Mouse (Mus musculus): ENCODE data around the gene Plch2.

Plch2 gene

GRCm38 (mm10) chr4:154986750-154987149 is 69.8 kb downstream of the Plch2 start:
- no peak for DNase-seq (ENCODE audit: low spot score)

- DNase-seq (ENCODE audit: low spot score) = peak; percentile 85
Measured at GRCm38 (mm10) chr4:154986096-154986495, 70.5 kb downstream of the Plch2 start.

DNA sequence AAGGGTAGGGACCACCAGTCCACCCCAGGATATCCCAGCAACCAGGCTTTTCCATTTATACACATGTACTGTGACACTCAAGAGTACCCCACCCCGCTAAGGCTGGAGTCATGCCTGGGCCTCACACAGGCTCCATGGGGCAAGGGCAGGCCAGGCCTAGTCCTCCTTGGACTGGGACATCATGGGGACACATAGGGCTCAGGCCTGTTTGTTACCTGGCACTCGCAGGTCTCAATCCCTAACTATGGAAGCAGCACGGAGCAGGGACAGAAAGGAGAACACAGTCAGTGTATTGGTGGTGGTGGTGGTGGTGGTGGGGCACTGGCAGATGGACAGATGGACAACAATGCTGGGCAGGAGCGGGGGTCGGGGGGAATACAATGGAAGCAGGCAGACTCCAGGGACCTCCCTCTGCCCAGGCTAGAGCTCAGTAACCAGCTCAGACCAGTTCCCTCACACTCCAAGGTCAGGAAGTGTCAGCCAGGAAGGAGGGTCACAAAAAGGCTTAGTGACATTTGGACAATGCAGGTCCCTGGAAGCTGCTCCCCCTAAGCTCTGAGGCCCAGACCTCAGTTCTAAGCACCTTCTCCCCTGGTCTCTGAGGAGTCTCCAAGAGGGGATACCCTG is 71.3 kb downstream of the Plch2 start:
- no peak for DNase-seq (ENCODE audit: low spot score)

GRCm38 (mm10) chr4:154983767-154984166 is 72.8 kb downstream of the Plch2 start:
- no peak for DNase-seq (ENCODE audit: low spot score)

DNA sequence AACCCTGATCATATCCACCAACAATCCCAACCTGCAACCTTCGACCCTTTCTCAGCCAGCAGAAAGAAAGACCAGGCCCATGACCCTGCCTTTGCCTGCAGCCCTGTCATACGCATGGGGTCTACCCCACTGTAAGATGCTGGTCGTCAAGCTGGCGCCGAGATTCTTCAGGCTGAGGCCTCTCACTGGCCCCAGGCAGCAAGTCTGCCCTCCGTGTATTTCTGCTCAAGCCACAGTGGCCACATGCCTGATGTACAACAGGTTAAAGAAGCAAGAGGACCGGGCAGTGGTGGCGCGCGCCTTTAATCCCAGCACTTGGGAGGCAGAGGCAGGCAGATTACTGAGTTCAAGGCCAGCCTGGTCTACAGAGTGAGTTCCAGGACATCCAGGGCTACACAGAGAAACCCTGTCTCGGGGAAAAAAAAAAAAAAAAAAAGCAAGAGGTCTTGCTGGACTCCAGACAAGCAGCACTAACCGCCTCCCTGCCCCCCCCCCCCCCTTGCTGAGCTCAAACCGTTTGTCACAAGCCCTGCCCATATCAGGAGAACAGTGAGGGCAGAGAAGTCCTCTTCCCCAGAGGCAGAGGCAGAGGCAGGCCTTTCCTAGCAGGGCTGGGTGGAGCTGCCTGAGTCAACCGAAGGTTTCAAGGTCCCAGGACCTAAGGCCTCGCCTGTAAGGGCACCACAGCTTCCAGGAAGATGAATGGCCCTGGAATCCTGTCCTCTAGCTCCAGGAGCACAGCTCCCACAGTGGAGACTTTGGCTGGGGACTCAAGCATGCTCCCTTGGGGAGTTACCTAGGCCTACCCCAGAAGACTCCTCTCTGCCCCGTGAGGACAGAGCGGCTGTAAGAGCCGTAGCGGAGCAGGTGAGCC is 74.1 kb downstream of the Plch2 start:
- DNase-seq (ENCODE audit: low spot score) = peak; percentile 30

DNA sequence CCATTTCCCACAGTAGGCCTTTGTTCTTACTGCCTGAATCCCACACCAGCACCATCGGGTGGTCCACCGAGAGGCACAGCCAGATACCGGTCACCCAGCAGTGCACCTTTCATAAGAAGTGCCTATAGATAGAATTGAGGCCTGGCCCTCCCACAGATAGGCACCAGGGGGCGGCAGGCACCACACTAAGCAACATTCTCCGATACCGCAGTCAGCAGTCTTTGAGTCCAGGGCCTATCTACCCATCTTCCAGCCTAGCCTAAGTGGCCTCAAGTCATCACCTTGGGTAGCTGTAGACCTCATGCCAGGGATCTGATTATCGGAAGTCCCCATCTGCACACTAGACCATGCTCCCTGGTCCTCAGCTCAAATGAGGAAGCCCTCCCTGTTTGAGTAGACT is 75.1 kb downstream of the Plch2 start:
- DNase-seq (ENCODE audit: low spot score) = peak; percentile 57

- no peak for DNase-seq (ENCODE audit: low spot score)
Measured at GRCm38 (mm10) chr4:154981076-154981475, 75.5 kb downstream of the Plch2 start.

- DNase-seq (ENCODE audit: low spot score) = no peak
Measured at GRCm38 (mm10) chr4:154980110-154980509, 76.5 kb downstream of the Plch2 start.

DNA sequence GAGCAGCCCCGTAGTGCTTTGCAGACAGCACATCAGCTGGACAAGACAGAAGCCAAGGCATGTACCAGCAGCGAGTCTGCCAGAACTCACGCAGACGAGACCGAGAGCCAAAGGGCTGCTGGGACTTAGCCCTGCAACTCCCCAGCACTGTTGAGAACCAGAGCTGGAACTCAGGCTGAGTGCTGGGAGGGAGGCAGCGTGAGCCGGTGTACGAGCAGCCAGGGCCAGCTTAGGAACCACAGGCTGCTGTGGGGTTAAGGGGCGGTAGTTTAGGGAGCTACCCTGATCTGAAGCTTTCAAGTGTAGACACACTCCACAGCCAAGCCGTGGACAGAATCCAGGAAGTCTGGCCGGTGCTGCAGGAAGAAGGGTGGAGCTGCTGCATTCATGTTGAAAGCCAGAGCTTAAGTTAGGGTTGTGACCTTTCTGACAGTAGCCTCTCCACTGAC is 82.4 kb downstream of the Plch2 start:
- no peak for DNase-seq (ENCODE audit: low spot score)

DNA sequence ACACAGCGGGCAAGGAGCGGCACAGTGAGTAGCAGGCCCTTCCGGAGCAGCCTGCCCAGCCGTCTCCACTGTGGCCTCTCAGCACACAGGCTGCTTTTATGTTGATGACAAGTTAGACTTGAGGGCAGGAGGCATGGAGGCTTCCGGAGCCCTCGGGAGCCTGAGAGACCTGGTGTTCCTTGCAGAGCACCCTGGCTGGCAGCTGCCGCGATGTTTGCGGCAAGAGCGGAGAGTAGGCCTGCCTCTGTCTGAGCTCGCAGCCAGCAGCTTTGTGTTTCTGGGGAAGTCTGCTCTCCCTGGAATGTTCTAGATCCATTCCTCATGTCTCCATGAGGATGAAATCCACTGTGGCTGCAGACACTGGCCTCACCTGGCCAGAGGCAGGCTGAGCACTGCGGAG is 84.0 kb downstream of the Plch2 start:
- no peak for DNase-seq (ENCODE audit: low spot score)

DNA sequence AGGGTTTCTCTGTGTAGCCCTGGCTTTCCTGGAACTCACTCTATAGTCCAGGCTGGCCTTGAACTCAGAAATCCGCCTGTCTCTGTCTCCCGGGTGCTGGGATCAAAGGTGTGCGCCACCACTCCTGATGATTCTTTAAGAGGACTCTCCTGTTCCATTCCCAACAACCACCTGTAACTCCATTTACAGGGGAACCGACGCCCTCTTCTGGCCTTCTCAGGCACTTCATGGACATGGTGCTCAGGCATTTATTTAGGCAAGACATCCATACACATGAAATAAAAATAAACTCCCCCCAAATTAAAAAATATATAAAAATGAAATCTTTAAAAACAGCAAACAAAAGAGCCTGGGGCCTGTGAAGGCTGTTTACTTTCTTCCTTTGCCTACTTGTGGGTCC is 89.4 kb downstream of the Plch2 start:
- DNase-seq (ENCODE audit: low spot score) = no peak

DNA sequence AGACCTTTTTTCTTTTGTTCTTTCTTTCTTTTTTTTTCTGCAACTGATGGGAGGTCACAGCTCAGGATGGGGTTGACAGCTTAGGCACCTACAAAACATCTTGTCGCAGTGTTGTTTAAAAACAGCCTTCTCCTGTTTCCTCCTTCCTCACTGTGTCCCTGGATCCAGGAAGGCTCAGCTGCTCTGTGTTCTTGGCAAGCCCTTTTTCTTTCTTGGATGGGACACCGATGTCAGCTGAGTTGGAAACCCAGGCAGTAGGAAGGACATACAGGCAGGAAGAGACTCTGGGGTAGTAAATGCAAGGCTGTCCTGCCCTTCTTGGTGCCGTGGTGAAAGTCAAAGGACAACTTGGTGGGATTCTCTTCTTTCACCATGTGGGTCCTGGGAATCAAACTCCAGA is 90.7 kb downstream of the Plch2 start:
- no peak for DNase-seq (ENCODE audit: low spot score)

DNA sequence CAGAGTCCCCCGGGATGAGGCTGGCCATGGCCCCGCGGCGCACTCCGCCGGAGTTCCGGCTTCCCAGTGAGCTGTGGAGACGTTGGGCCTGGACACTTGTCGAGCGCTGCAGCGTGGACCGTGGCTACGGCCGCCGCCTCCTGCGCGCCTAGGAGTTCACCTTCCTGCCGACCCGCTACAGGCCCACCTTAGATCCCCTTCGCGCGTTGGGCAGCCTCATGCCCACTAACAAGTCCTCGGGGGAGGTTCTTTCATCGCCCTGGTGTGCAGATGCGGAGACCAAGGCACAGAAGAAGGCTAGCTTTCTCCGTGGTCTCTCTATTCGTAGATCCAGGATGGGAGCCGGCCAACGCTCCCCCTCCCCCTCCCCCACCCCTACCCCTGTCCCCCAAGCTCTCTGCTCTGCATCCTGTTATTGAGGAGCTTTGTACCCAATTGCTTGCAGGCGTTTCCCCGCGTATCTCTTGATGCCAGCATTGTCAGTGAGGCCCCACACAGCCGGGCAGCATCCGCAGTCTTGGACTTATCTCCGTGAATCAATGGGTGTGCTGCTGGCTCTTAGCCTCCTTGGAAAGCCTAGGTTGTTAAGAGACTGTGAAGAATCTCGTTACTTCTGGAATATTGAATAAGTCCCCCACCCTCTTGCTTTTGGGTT is 91.9 kb downstream of the Plch2 start:
- no peak for DNase-seq (ENCODE audit: low spot score)

- peak; percentile 88 for DNase-seq (ENCODE audit: low spot score)
Measured at GRCm38 (mm10) chr4:154963901-154964580, 92.5 kb downstream of the Plch2 start, which contains the start of gene Pank4. Pank4 (plus strand) TSS chr4:154964123.

DNA sequence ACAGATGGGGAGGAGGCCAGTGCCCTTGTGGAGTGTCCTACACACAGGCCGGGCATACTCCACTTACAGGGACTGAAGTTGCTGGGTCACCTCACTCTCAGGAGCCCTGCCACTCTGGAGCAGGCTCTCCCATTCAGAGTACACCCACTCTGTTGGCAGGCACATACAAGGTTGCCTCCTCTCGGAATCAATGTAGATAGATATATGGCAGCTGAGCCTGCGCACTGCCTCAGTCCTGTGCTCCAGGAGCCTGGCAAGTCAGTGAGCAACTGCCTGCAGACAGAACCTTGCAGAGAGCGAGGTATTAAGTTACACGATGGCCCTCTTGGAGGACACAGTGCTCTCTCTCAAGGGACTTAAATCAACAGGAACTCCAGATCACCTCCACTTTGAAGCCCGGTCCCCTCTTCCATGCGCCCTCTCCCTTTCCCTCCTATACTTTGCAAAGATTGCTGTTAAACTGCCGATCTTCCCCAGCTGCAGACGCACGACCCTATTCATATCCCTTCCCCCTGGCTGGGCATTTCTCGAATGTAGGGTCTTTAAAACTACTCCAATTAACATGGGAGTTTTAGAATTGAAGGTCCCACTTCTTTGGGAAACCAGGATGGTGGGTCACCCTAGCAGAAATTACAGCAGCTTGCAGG is 93.3 kb downstream of the Plch2 start:
- DNase-seq (ENCODE audit: low spot score) = no peak

DNA sequence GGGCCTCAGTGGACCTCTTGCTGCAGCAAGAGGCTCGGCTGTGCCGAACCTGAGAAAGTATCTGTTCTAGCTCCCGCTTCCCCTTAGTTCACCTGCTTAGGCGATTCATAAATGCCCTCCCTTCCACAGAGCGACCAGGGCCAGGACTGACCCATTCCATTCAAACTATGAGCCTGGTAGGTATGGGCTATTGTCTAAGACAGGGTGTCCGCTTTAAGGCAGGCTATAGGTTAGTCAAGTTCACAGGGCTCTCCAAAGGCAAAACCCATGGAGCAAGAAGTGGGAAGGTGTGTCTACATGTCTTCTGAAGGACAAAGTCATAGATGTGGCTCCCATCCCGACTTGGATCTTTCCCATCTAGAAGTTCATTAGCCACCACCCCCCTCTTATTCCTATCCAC is 93.9 kb downstream of the Plch2 start:
- no peak for DNase-seq (ENCODE audit: low spot score)

DNA sequence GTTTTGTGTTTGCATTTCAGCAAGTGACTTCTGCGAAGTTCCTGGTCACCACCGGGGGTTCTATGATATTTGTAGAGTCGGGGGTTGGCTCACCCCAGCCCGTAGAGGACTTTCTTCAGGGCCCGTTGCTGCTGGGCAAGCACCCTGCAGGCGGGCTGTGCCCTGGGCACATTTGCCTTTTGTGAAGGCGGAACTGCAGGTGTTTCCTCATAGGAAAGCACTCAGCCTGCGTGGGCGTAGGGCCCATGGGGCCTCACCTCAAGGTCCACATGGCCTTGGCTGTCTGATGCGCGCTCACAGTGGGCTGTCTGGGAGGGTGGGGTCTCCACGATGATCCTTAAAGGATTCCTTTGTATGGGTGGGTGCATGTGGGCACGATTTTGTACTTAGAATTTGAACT is 94.7 kb downstream of the Plch2 start:
- no peak for DNase-seq (ENCODE audit: low spot score)

DNA sequence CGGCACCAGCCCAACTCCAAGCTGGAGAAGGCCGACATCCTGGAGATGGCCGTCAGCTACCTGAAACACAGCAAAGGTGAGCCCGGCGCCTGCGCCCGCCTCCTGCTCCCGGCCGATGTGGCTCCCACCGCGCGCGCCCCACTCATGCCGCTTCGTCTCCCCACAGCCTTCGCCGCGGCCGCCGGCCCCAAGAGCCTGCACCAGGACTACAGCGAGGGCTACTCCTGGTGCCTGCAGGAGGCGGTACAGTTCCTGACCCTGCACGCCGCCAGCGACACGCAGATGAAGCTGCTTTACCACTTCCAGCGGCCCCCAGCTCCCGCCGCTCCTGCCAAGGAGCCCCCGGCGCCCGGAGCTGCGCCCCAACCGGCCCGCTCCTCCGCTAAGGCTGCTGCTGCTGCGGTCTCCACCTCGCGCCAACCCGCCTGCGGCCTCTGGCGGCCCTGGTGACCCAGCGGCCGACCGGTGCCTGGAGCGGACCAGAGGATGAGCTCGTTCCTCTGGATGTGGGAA is 95.3 kb downstream of the Plch2 start:
- peak; percentile 47 for DNase-seq (ENCODE audit: low spot score)

GRCm38 (mm10) chr4:154960690-154961225 is 95.8 kb downstream of the Plch2 start, which contains the start of gene Hes5:
Hes5 (plus strand) TSS chr4:154960923.
- DNase-seq (ENCODE audit: low spot score) = no peak

GRCm38 (mm10) chr4:154960021-154960689 is 96.4 kb downstream of the Plch2 start:
- DNase-seq (ENCODE audit: low spot score) = no peak

DNA sequence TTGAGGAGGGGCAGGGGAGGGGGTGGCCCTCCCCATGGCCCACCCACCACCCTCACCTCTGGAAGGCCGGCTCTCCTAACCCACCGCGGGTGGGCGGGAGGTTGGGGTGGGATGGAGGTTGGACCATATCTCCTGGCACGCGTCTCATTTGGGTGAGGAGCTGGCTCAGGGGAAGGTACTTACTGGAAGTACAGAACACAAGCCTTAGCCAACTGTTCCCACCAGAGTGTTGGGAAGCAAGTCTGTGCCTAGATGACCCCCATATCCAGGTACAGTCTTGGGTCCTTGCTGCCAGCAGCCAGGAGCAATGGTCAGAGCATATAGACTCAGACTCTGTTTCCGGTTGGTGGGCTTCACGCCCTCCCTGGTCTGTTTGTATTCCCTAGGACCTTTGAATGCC is 98.0 kb downstream of the Plch2 start:
- no peak for DNase-seq (ENCODE audit: low spot score)
